Mouse (Mus musculus): ENCODE data around the gene Srcin1.

GRCm38 (mm10) chr11:97584476-97584875, 8.5 kb upstream of the Srcin1 start:
- TF ChIP-seq POLR2A (IDR thresholded peaks at IDR 0.05; ENCODE audit: insufficient read length, low read depth) (no peak), MYOD1 (IDR thresholded peaks at IDR 0.05; ENCODE audit: control insufficient read depth in 1 of 3, insufficient read length in 2 of 3, low read depth in 2 of 3) (no peak), MAX (IDR thresholded peaks at IDR 0.05; ENCODE audit: low read depth) (no peak), POLR2AphosphoS2 (IDR thresholded peaks at IDR 0.05; ENCODE audit: insufficient read length, low read depth) (no peak), MYOG (IDR thresholded peaks at IDR 0.05; ENCODE audit: control insufficient read depth in 1 of 3, insufficient read depth in 1 of 3, insufficient read length in 2 of 3, low read depth in 2 of 3) (no peak), E2F4 (IDR thresholded peaks at IDR 0.05; ENCODE audit: insufficient read depth) (no peak), TCF3 (IDR thresholded peaks at IDR 0.05; ENCODE audit: insufficient read length, low read depth) (no peak), REST (IDR thresholded peaks at IDR 0.05; ENCODE audit: insufficient read depth, insufficient read length) (no peak)

Measured in myocyte (in vitro differentiated cells).